Mouse (Mus musculus): ENCODE results near the gene Fcgbp. TPM values are rescaled to one million over a fixed set of nuclear protein-coding genes. Genes with fewer than 3 reads are reported as not detected.
"Not testable (repeated sequence)": the region's sequence is repeated elsewhere in the genome, so short reads cannot be mapped to it uniquely, and the experiment has no call there.

Fcgbp gene
- polyA plus RNA-seq, 1 experiment from 2014 or later = 3.8 TPM

- WGBS = 65% methylated on average over 7 of the region's 7 CpGs
- no peak for ATAC-seq (replicated peaks; ENCODE audit: extremely low read depth, insufficient read depth, low FRiP score)
Measured at GRCm38 (mm10) chr7:28084215-28084614, 13.2 kb downstream of the Fcgbp start.

GRCm38 (mm10) chr7:28086236-28086635 is 15.2 kb downstream of the Fcgbp start:
- Histone ChIP-seq H3K36me3 (ENCODE audit: control insufficient read depth, insufficient read depth) (no peaks in the 10 kb centered on the region), H3K4me3 (ENCODE audit: low read length) (no peak overlapping the region), H3K4me2 (ENCODE audit: low read depth, low read length) (no peak overlapping the region), H3K4me1 (ENCODE audit: control insufficient read depth, insufficient read depth, low read length) (no peaks in the 10 kb centered on the region), H3K27me3 (ENCODE audit: control insufficient read depth, insufficient read depth, low read length) (no peaks in the 10 kb centered on the region), H3K27ac (ENCODE audit: low read length) (no peak overlapping the region), H3K9ac (ENCODE audit: low read length) (no peak overlapping the region), H3K9me3 (replicated peaks; ENCODE audit: control insufficient read depth, low read length) (no peaks in the 10 kb centered on the region)
- WGBS = 73% methylated on average over 16 of the region's 16 CpGs
- no peak for ATAC-seq (replicated peaks; ENCODE audit: extremely low read depth, insufficient read depth, low FRiP score)

More at GRCm38 (mm10) chr7:28084215-28084614, 13.2 kb downstream of the Fcgbp start:
- H3K9ac ChIP-seq (ENCODE audit: low read length) = no peak overlapping the region
- no peaks in the 10 kb centered on the region for H3K36me3 ChIP-seq (ENCODE audit: control insufficient read depth, insufficient read depth)
- H3K4me2 ChIP-seq (ENCODE audit: low read depth, low read length) = no peak overlapping the region
- H3K27me3 ChIP-seq (ENCODE audit: control insufficient read depth, insufficient read depth, low read length) = no peaks in the 10 kb centered on the region
- no peaks in the 10 kb centered on the region for H3K4me1 ChIP-seq (ENCODE audit: control insufficient read depth, insufficient read depth, low read length)
- no peak overlapping the region for H3K27ac ChIP-seq (ENCODE audit: low read length)
- no peaks in the 10 kb centered on the region for H3K9me3 ChIP-seq (replicated peaks; ENCODE audit: control insufficient read depth, low read length)
- H3K4me3 ChIP-seq (ENCODE audit: low read length) = no peak overlapping the region

- no peak for ATAC-seq (replicated peaks; ENCODE audit: extremely low read depth, insufficient read depth, low FRiP score)
- Histone ChIP-seq H3K4me2 (ENCODE audit: low read depth, low read length) (no peak overlapping the region), H3K4me3 (ENCODE audit: low read length) (no peak overlapping the region), H3K27me3 (ENCODE audit: control insufficient read depth, insufficient read depth, low read length) (no peaks in the 10 kb centered on the region), H3K36me3 (ENCODE audit: control insufficient read depth, insufficient read depth) (no peaks in the 10 kb centered on the region), H3K9me3 (replicated peaks; ENCODE audit: control insufficient read depth, low read length) (no peaks in the 10 kb centered on the region; the same call in 1 of the 2 replicates), H3K9ac (ENCODE audit: low read length) (no peak overlapping the region), H3K4me1 (ENCODE audit: control insufficient read depth, insufficient read depth, low read length) (no peaks in the 10 kb centered on the region), H3K27ac (ENCODE audit: low read length) (no peak overlapping the region)
- WGBS = 31% methylated on average over 11 of the region's 11 CpGs
Measured at GRCm38 (mm10) chr7:28093541-28093940, 22.5 kb downstream of the Fcgbp start.

GRCm38 (mm10) chr7:28099101-28099500 is 28.1 kb downstream of the Fcgbp start:
- Histone ChIP-seq H3K9me3 (replicated peaks; ENCODE audit: control insufficient read depth, low read length) (peaks cover 14% of the 10 kb centered on the region), H3K27ac (ENCODE audit: low read length) (no peak overlapping the region), H3K4me2 (ENCODE audit: low read depth, low read length) (no peak overlapping the region), H3K27me3 (ENCODE audit: control insufficient read depth, insufficient read depth, low read length) (no peaks in the 10 kb centered on the region), H3K4me3 (ENCODE audit: low read length) (no peak overlapping the region), H3K36me3 (ENCODE audit: control insufficient read depth, insufficient read depth) (no peaks in the 10 kb centered on the region), H3K4me1 (ENCODE audit: control insufficient read depth, insufficient read depth, low read length) (no peaks in the 10 kb centered on the region), H3K9ac (ENCODE audit: low read length) (no peak overlapping the region)
- 90% methylated on average over 16 of the region's 16 CpGs for WGBS
- no peak for ATAC-seq (replicated peaks; ENCODE audit: extremely low read depth, insufficient read depth, low FRiP score)

- no peak overlapping the region for H3K4me3 ChIP-seq (ENCODE audit: low read length)
- no peaks in the 10 kb centered on the region for H3K36me3 ChIP-seq (ENCODE audit: control insufficient read depth, insufficient read depth)
- no peak overlapping the region for H3K4me2 ChIP-seq (ENCODE audit: low read depth, low read length)
- no peaks in the 10 kb centered on the region for H3K27me3 ChIP-seq (ENCODE audit: control insufficient read depth, insufficient read depth, low read length)
- H3K27ac ChIP-seq (ENCODE audit: low read length) = no peak overlapping the region
- no peaks in the 10 kb centered on the region for H3K4me1 ChIP-seq (ENCODE audit: control insufficient read depth, insufficient read depth, low read length)
- no peak for ATAC-seq (replicated peaks; ENCODE audit: extremely low read depth, insufficient read depth, low FRiP score)
- peaks cover 14% of the 10 kb centered on the region for H3K9me3 ChIP-seq (replicated peaks; ENCODE audit: control insufficient read depth, low read length)
- H3K9ac ChIP-seq (ENCODE audit: low read length) = no peak overlapping the region
- 64% methylated on average over 17 of the region's 17 CpGs for WGBS
Measured at GRCm38 (mm10) chr7:28100596-28101590, 29.9 kb downstream of the Fcgbp start.

- not testable (repeated sequence) for H3K4me3 ChIP-seq (ENCODE audit: low read length); H3K9ac ChIP-seq (ENCODE audit: low read length); ATAC-seq (replicated peaks; ENCODE audit: extremely low read depth, insufficient read depth, low FRiP score); H3K36me3 ChIP-seq (ENCODE audit: control insufficient read depth, insufficient read depth); H3K4me2 ChIP-seq (ENCODE audit: low read depth, low read length); H3K27ac ChIP-seq (ENCODE audit: low read length); H3K27me3 ChIP-seq (ENCODE audit: control insufficient read depth, insufficient read depth, low read length); H3K4me1 ChIP-seq (ENCODE audit: control insufficient read depth, insufficient read depth, low read length)
- 48% methylated on average over 5 of the region's 5 CpGs for WGBS
- peaks cover 14% of the 10 kb centered on the region for H3K9me3 ChIP-seq (replicated peaks; ENCODE audit: control insufficient read depth, low read length)
Measured at GRCm38 (mm10) chr7:28102936-28103335, 31.9 kb downstream of the Fcgbp start.

DNA sequence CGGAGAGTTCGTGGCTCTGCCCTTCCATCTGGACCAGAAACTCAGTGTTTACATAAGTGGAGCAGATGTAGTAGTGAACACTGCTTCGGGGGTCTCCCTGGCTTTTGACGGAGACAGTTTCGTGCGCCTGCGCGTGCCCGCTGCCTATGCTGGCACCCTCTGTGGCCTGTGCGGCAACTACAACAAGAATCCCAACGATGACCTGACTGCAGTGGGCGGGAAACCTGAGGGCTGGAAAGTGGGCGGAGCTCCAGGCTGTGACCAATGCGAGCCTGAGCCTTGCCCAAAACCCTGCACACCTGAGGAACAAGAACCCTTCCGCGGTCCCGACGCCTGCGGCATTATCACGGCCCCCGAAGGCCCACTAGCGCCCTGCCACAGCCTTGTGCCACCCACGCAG is 33.6 kb downstream of the Fcgbp start:
- ATAC-seq (replicated peaks; ENCODE audit: extremely low read depth, insufficient read depth, low FRiP score) = no peak; the same call in 1 of the 2 replicates
- Histone ChIP-seq H3K27me3 (ENCODE audit: control insufficient read depth, insufficient read depth, low read length) (no peaks in the 10 kb centered on the region), H3K27ac (ENCODE audit: low read length) (no peak overlapping the region), H3K9me3 (replicated peaks; ENCODE audit: control insufficient read depth, low read length) (peaks cover 2% of the 10 kb centered on the region; the same call in 1 of the 2 replicates), H3K4me3 (ENCODE audit: low read length) (peak overlapping the region; percentile 24; the same call in 1 of the 2 replicates), H3K36me3 (ENCODE audit: control insufficient read depth, insufficient read depth) (no peaks in the 10 kb centered on the region), H3K4me2 (ENCODE audit: low read depth, low read length) (peak overlapping the region; percentile 56), H3K9ac (ENCODE audit: low read length) (no peak overlapping the region), H3K4me1 (ENCODE audit: control insufficient read depth, insufficient read depth, low read length) (no peaks in the 10 kb centered on the region)
- WGBS = 4% methylated on average over 23 of the region's 23 CpGs

DNA sequence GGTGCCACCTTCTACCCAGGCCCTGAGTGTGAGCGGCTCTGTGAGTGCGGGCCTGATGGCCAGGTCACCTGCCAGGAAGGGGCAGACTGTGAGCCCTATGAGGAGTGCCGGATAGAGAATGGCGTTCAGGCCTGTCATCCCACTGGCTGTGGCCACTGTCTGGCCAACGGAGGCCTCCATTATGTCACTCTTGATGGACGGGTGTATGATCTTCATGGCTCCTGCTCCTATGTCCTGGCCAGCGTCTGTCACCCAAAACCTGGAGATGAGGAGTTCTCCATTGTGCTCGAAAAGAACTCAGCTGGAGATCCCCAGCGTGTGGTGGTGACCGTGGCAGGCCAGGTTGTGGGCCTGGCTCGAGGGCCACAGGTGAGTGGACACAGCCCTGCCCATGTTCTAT is 35.2 kb downstream of the Fcgbp start:
- no peak for ATAC-seq (replicated peaks; ENCODE audit: extremely low read depth, insufficient read depth, low FRiP score)
- Histone ChIP-seq H3K9me3 (replicated peaks; ENCODE audit: control insufficient read depth, low read length) (no peaks in the 10 kb centered on the region), H3K27ac (ENCODE audit: low read length) (no peak overlapping the region), H3K9ac (ENCODE audit: low read length) (no peak overlapping the region), H3K4me1 (ENCODE audit: control insufficient read depth, insufficient read depth, low read length) (no peaks in the 10 kb centered on the region), H3K4me3 (ENCODE audit: low read length) (no peak overlapping the region), H3K27me3 (ENCODE audit: control insufficient read depth, insufficient read depth, low read length) (no peaks in the 10 kb centered on the region), H3K36me3 (ENCODE audit: control insufficient read depth, insufficient read depth) (no peaks in the 10 kb centered on the region), H3K4me2 (ENCODE audit: low read depth, low read length) (no peak overlapping the region)
- 87% methylated on average over 11 of the region's 11 CpGs for WGBS

- Histone ChIP-seq H3K27me3 (ENCODE audit: control insufficient read depth, insufficient read depth, low read length) (no peaks in the 10 kb centered on the region), H3K4me2 (ENCODE audit: low read depth, low read length) (no peak overlapping the region), H3K4me1 (ENCODE audit: control insufficient read depth, insufficient read depth, low read length) (no peaks in the 10 kb centered on the region), H3K4me3 (ENCODE audit: low read length) (no peak overlapping the region), H3K36me3 (ENCODE audit: control insufficient read depth, insufficient read depth) (no peaks in the 10 kb centered on the region), H3K9ac (ENCODE audit: low read length) (no peak overlapping the region), H3K27ac (ENCODE audit: low read length) (no peak overlapping the region), H3K9me3 (replicated peaks; ENCODE audit: control insufficient read depth, low read length) (no peaks in the 10 kb centered on the region)
- ATAC-seq (replicated peaks; ENCODE audit: extremely low read depth, insufficient read depth, low FRiP score) = no peak
- 65% methylated on average over 2 of the region's 2 CpGs for WGBS
Measured at GRCm38 (mm10) chr7:28114648-28115047, 43.6 kb downstream of the Fcgbp start.

All from heart, embryonic 16.5 days (tissue).